Mouse (Mus musculus): Measurements from ENCODE around the gene Ssh1. TPM values are rescaled to one million over a fixed set of nuclear protein-coding genes. Genes with fewer than 3 reads are reported as not detected.

Gene Ssh1
- 10 to 100 TPM; 28.2 to 28.6 TPM for total RNA-seq (2021)
- long read RNA-seq, experiment 1, full-length matches to known transcripts: 18 of 39 reads
- long read RNA-seq, experiment 1, partial matches to known transcripts: 14 of 39 reads
- long read RNA-seq, experiment 1, other reads (novel, unspliced or antisense): 7 of 39 reads
- long read RNA-seq, experiment 2, full-length matches to known transcripts: 8 of 23 reads
- long read RNA-seq, experiment 2, partial matches to known transcripts: 10 of 23 reads
- long read RNA-seq, experiment 2, other reads (novel, unspliced or antisense): 5 of 23 reads

- DNase-seq (ENCODE audit: extremely low spot score in 1 of 2, low spot score in 2 of 2): peak; percentile 87 to 91
- Histone ChIP-seq H3K4me3 (peak within 1 kb of the TSS; percentile 91), H3K27ac (peak within 1 kb of the TSS; percentile 94)
- intact Hi-C loops (cut with DNase I): loop anchor here (5.0 kb wide), 1 partner anchor 36 kb away; no protein-coding TSS in a partner anchor
- TF ChIP-seq CTCF (IDR thresholded peaks at IDR 0.05): no peak
Observed at GRCm38 (mm10) chr5:113993487-113994465, at the start of gene Ssh1. Ssh1 (minus strand) TSS chr5:113993894.

DNA sequence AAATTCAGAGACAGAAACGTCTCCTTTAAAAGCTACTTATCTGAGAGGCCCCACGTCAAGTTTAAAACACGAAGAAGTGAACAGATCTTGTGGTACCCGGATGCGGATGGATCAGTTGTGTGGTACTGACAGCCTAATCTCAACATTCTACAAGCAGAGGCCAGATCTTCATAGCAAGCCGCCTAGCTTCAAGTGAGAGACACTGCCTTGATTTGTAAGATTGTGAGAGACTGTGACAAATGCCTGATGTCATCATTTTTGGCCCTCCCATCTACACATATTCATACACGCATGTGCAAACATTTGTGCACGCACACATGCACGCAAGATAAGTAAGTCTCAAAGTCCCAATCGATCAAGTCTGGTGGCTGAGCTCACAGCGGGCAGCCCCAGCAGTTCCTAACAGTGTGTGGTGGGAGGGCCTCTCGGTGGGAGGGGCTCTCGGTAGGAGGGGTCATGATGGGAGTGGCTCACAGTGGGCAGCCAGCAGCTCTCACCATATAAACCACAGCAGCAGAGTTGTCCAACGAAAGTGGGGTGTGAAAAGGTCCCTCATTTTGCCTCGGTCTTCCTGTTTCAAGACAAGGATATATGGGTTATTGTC is 47.7 kb upstream of the Ssh1 start:
- no peak overlapping the region for H3K4me3 ChIP-seq
- intact Hi-C loops (cut with DNase I): no loop called here
- no peak for DNase-seq (ENCODE audit: extremely low spot score in 1 of 2, low spot score in 2 of 2)
- H3K27ac ChIP-seq: no peak overlapping the region
- TF ChIP-seq CTCF (IDR thresholded peaks at IDR 0.05): no peak

DNA sequence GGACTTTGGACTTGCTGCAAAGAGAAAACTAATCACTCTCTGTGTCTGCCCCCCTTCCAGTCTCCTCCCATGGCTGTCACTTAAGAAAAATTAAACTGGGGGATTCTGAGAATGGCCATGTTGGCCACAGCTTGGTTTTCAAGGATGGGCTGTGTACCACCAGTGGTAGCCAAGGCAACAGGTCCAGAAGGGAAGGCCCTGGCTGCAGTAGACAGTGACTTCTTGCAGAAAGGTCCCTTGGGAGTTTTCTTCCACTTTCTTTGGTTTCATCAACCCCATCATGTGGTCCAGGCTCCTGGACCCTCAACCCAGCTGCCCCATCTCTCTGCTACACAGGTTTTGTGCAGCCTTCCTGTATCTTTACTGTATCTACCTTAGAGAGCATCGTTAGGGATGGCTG is 47.2 kb upstream of the Ssh1 start:
- DNase-seq (ENCODE audit: extremely low spot score in 1 of 2, low spot score in 2 of 2): no peak
- H3K27ac ChIP-seq: no peak overlapping the region
- intact Hi-C loops (cut with DNase I): no loop called here
- TF ChIP-seq CTCF (IDR thresholded peaks at IDR 0.05): no peak
- H3K4me3 ChIP-seq: no peak overlapping the region

DNA sequence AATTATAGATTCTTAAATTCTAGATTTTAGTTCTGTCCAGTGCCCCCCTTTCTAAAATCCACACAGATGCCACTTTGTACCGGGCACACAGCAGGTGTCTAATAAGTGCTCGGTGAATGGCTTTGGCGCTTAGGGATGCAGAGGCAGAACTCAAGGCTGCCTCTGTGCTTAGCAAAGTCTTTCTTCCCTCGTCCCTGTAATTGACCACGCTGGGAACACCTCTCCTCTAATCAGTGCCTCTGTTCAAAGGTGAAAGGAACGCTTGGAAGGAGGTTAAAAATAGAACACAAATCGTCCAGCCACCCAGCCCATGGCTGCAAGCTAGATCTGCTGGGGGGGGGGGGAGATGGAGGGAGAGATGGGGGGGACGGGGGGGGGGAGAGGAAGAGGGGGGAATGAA is 46.8 kb upstream of the Ssh1 start:
- DNase-seq (ENCODE audit: extremely low spot score in 1 of 2, low spot score in 2 of 2): no peak
- Histone ChIP-seq H3K4me3 (no peak overlapping the region), H3K27ac (no peak overlapping the region)
- no peak for TF ChIP-seq CTCF (IDR thresholded peaks at IDR 0.05)
- intact Hi-C loops (cut with DNase I): no loop called here

DNA sequence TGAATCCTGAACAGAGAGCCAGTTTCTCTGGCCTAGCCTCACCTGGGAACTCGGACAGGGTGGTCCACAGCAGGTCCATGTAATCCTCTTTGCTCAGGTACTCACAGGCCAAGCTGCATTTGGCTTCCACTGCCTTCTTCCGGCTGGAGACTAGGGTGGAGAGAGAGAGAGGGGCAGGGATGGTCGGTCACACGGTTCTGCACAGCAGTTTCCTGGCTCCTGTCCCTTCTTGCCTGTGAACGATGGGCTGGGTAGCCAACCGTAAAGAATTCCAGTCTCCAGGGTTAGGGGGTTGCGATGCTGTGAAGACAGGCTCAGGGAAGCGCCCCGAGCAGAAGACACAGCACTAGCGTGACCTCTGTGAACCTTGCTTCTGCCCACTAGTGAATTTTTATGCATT is 41.4 kb upstream of the Ssh1 start:
- intact Hi-C loops (cut with DNase I): no loop called here
- DNase-seq (ENCODE audit: extremely low spot score in 1 of 2, low spot score in 2 of 2): no peak
- no peak for TF ChIP-seq CTCF (IDR thresholded peaks at IDR 0.05)
- H3K27ac ChIP-seq: no peak overlapping the region
- no peak overlapping the region for H3K4me3 ChIP-seq

DNA sequence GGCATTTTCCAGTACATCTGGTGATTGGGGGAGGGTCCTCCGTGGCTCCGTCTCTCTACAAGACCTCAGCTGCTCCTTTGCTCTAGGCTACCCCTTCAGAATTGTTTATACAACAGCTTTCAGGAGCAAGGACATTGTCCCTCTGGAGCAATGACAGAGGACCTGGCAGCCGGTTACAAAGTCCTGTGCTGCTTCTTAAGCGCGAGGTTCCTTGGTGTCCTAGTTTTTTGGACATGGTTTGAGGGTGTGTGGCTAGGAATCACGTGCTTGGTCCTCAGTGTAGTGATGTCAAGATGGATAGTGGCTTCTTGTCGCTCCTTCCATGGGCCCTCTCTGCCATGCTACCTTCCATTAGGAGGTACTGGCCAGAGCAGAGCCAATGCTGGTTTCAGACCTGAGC is 40.7 kb upstream of the Ssh1 start:
- no peak for DNase-seq (ENCODE audit: extremely low spot score in 1 of 2, low spot score in 2 of 2)
- intact Hi-C loops (cut with DNase I): no loop called here
- H3K4me3 ChIP-seq: no peak overlapping the region
- H3K27ac ChIP-seq: no peak overlapping the region
- no peak for TF ChIP-seq CTCF (IDR thresholded peaks at IDR 0.05)

GRCm38 (mm10) chr5:114032161-114032763 is 38.6 kb upstream of the Ssh1 start:
- no peak for TF ChIP-seq CTCF (IDR thresholded peaks at IDR 0.05)
- no peak overlapping the region for H3K27ac ChIP-seq
- intact Hi-C loops (cut with DNase I): no loop called here

DNA sequence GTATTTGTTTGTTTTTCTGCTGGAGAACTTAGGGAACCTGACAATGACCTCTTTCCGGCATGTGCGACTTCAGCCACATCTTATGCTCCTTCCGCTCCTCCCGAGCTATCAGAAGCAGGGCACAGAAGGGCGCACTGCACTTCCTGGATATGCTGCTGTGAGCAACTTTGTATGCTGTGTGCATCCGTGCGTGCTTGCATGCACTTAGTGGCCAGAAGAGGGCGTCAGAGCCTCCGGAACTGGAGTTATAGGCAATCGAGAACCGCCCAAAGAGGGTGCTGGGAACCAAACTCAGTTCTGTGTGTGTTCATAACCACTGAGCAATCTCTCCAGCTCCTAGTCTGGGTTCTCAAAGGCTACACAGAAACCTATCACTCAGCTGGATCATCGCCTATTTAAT is 37.0 kb upstream of the Ssh1 start:
- no peak for DNase-seq (ENCODE audit: extremely low spot score in 1 of 2, low spot score in 2 of 2)
- no peak overlapping the region for H3K27ac ChIP-seq
- TF ChIP-seq CTCF (IDR thresholded peaks at IDR 0.05): no peak
- no peak overlapping the region for H3K4me3 ChIP-seq
- intact Hi-C loops (cut with DNase I): no loop called here

More at GRCm38 (mm10) chr5:114032161-114032763, 38.6 kb upstream of the Ssh1 start:
- H3K4me3 ChIP-seq: no peak overlapping the region
- DNase-seq (ENCODE audit: extremely low spot score in 1 of 2, low spot score in 2 of 2): no peak

- H3K4me3 ChIP-seq: no peak overlapping the region
- H3K27ac ChIP-seq: no peak overlapping the region
- DNase-seq (ENCODE audit: extremely low spot score in 1 of 2, low spot score in 2 of 2): no peak
- TF ChIP-seq CTCF (IDR thresholded peaks at IDR 0.05): no peak
- intact Hi-C loops (cut with DNase I): no loop called here
Observed at GRCm38 (mm10) chr5:114028111-114028510, 34.4 kb upstream of the Ssh1 start.

GRCm38 (mm10) chr5:114027217-114027944 is 33.7 kb upstream of the Ssh1 start:
- H3K27ac ChIP-seq: no peak overlapping the region
- TF ChIP-seq CTCF (IDR thresholded peaks at IDR 0.05): no peak
- intact Hi-C loops (cut with DNase I): no loop called here
- no peak for DNase-seq (ENCODE audit: extremely low spot score in 1 of 2, low spot score in 2 of 2)
- H3K4me3 ChIP-seq: no peak overlapping the region

- Histone ChIP-seq H3K27ac (no peak overlapping the region), H3K4me3 (no peak overlapping the region)
- TF ChIP-seq CTCF (IDR thresholded peaks at IDR 0.05): no peak
- no peak for DNase-seq (ENCODE audit: extremely low spot score in 1 of 2, low spot score in 2 of 2)
- intact Hi-C loops (cut with DNase I): no loop called here
Observed at GRCm38 (mm10) chr5:114024885-114025284, 31.2 kb upstream of the Ssh1 start.
